Mouse (Mus musculus): ENCODE results near the gene Dus4l. TPM values are rescaled to one million over a fixed set of nuclear protein-coding genes. Genes with fewer than 3 reads are reported as not detected.
"Not testable (repeated sequence)": the region's sequence is repeated elsewhere in the genome, so short reads cannot be mapped to it uniquely, and the experiment has no call there.

Dus4l gene
- polyA plus RNA-seq, 1 experiment: not detected

GRCm38 (mm10) chr12:31654965-31655477, 395 bp upstream of the Dus4l start:
- TF ChIP-seq CTCF (IDR thresholded peaks at IDR 0.05; ENCODE audit: insufficient read depth, low read depth, low read length) (0 out of 2 replicates have a peak, but pooled peaks have one; percentile 42), POLR2A (IDR thresholded peaks at IDR 0.05; ENCODE audit: insufficient read depth, low read depth, low read length) (no peak; the same call in 1 of the 2 replicates)
- WGBS: under 1% methylated on average over 29 of the region's 29 CpGs
- Histone ChIP-seq H3K4me1 (ENCODE audit: control insufficient read depth, insufficient read depth, low read length) (no peaks in the 10 kb centered on the region), H3K27ac (ENCODE audit: insufficient read depth, low read depth, low read length) (no peak overlapping the region), H3K4me3 (ENCODE audit: insufficient read depth, low read depth, low read length) (peak overlapping the region; percentile 72)

- H3K4me3 ChIP-seq (ENCODE audit: insufficient read depth, low read depth, low read length): no peak overlapping the region
- no peak overlapping the region for H3K27ac ChIP-seq (ENCODE audit: insufficient read depth, low read depth, low read length)
- no peaks in the 10 kb centered on the region for H3K4me1 ChIP-seq (ENCODE audit: control insufficient read depth, insufficient read depth, low read length)
- 74% methylated on average over 5 of the region's 5 CpGs for WGBS
- TF ChIP-seq CTCF (IDR thresholded peaks at IDR 0.05; ENCODE audit: insufficient read depth, low read depth, low read length): no peak
- no peak for TF ChIP-seq POLR2A (IDR thresholded peaks at IDR 0.05; ENCODE audit: insufficient read depth, low read depth, low read length)
Observed at GRCm38 (mm10) chr12:31653611-31654010, 1.0 kb downstream of the Dus4l start.

GRCm38 (mm10) chr12:31635240-31635607, 19.4 kb downstream of the Dus4l start:
- TF ChIP-seq POLR2A (IDR thresholded peaks at IDR 0.05; ENCODE audit: insufficient read depth, low read depth, low read length): no peak
- no peak for TF ChIP-seq CTCF (IDR thresholded peaks at IDR 0.05; ENCODE audit: insufficient read depth, low read depth, low read length)
- H3K27ac ChIP-seq (ENCODE audit: insufficient read depth, low read depth, low read length): no peak overlapping the region
- peaks cover 3% of the 10 kb centered on the region; the same call in 1 of the 2 replicates for H3K4me1 ChIP-seq (ENCODE audit: control insufficient read depth, insufficient read depth, low read length)
- 75% methylated on average over 3 of the region's 3 CpGs for WGBS
- no peak overlapping the region for H3K4me3 ChIP-seq (ENCODE audit: insufficient read depth, low read depth, low read length)

- H3K27ac ChIP-seq (ENCODE audit: insufficient read depth, low read depth, low read length): peak within 1 kb of the TSS; percentile 1; the same call in 1 of the 2 replicates
- no peak for TF ChIP-seq CTCF (IDR thresholded peaks at IDR 0.05; ENCODE audit: insufficient read depth, low read depth, low read length)
- TF ChIP-seq POLR2A (IDR thresholded peaks at IDR 0.05; ENCODE audit: insufficient read depth, low read depth, low read length): peak; percentile 59; the same call in 1 of the 2 replicates
- WGBS: 1% methylated on average over 73 of the region's 73 CpGs
- peak within 1 kb of the TSS; percentile 63 for H3K4me3 ChIP-seq (ENCODE audit: insufficient read depth, low read depth, low read length)
- peaks cover 3% of the 10 kb centered on the region; the same call in 1 of the 2 replicates for H3K4me1 ChIP-seq (ENCODE audit: control insufficient read depth, insufficient read depth, low read length)
Observed at GRCm38 (mm10) chr12:31634343-31635239, 20.0 kb downstream of the Dus4l start, which contains the start of gene Bcap29. TSS of gene Bcap29 (minus strand) at chr12:31634658.

GRCm38 (mm10) chr12:31633970-31634342, 20.7 kb downstream of the Dus4l start:
- WGBS: 6% methylated on average over 13 of the region's 13 CpGs
- H3K4me3 ChIP-seq (ENCODE audit: insufficient read depth, low read depth, low read length): peak overlapping the region; percentile 63
- peaks cover 3% of the 10 kb centered on the region; the same call in 1 of the 2 replicates for H3K4me1 ChIP-seq (ENCODE audit: control insufficient read depth, insufficient read depth, low read length)
- no peak overlapping the region for H3K27ac ChIP-seq (ENCODE audit: insufficient read depth, low read depth, low read length)
- TF ChIP-seq POLR2A (IDR thresholded peaks at IDR 0.05; ENCODE audit: insufficient read depth, low read depth, low read length) (no peak), CTCF (IDR thresholded peaks at IDR 0.05; ENCODE audit: insufficient read depth, low read depth, low read length) (no peak)

GRCm38 (mm10) chr12:31628396-31628795, 26.2 kb downstream of the Dus4l start:
- not testable (repeated sequence) for H3K4me3 ChIP-seq (ENCODE audit: insufficient read depth, low read depth, low read length); H3K4me1 ChIP-seq (ENCODE audit: control insufficient read depth, insufficient read depth, low read length); H3K27ac ChIP-seq (ENCODE audit: insufficient read depth, low read depth, low read length)
- WGBS: 95% methylated on average over 9 of the region's 9 CpGs

- Histone ChIP-seq H3K27ac (ENCODE audit: insufficient read depth, low read depth, low read length) (no peak overlapping the region), H3K4me3 (ENCODE audit: insufficient read depth, low read depth, low read length) (no peak overlapping the region), H3K4me1 (ENCODE audit: control insufficient read depth, insufficient read depth, low read length) (peaks cover 3% of the 10 kb centered on the region)
- WGBS: 100% methylated on average over 1 of the region's 1 CpGs
- TF ChIP-seq POLR2A (IDR thresholded peaks at IDR 0.05; ENCODE audit: insufficient read depth, low read depth, low read length) (no peak), CTCF (IDR thresholded peaks at IDR 0.05; ENCODE audit: insufficient read depth, low read depth, low read length) (no peak)
Observed at GRCm38 (mm10) chr12:31625016-31625415, 29.6 kb downstream of the Dus4l start.

- H3K27ac ChIP-seq (ENCODE audit: insufficient read depth, low read depth, low read length): no peak overlapping the region
- no peak for TF ChIP-seq CTCF (IDR thresholded peaks at IDR 0.05; ENCODE audit: insufficient read depth, low read depth, low read length)
- TF ChIP-seq POLR2A (IDR thresholded peaks at IDR 0.05; ENCODE audit: insufficient read depth, low read depth, low read length): no peak
- no peak overlapping the region for H3K4me3 ChIP-seq (ENCODE audit: insufficient read depth, low read depth, low read length)
- H3K4me1 ChIP-seq (ENCODE audit: control insufficient read depth, insufficient read depth, low read length): peaks cover 3% of the 10 kb centered on the region
- 79% methylated on average over 8 of the region's 8 CpGs for WGBS
Observed at GRCm38 (mm10) chr12:31620106-31620505, 34.5 kb downstream of the Dus4l start.

GRCm38 (mm10) chr12:31613353-31613752, 41.3 kb downstream of the Dus4l start:
- H3K27ac ChIP-seq (ENCODE audit: insufficient read depth, low read depth, low read length): no peak overlapping the region
- H3K4me1 ChIP-seq (ENCODE audit: control insufficient read depth, insufficient read depth, low read length): no peaks in the 10 kb centered on the region
- H3K4me3 ChIP-seq (ENCODE audit: insufficient read depth, low read depth, low read length): no peak overlapping the region
- 66% methylated on average over 4 of the region's 4 CpGs for WGBS
- no peak for TF ChIP-seq CTCF (IDR thresholded peaks at IDR 0.05; ENCODE audit: insufficient read depth, low read depth, low read length)
- TF ChIP-seq POLR2A (IDR thresholded peaks at IDR 0.05; ENCODE audit: insufficient read depth, low read depth, low read length): no peak
